Mouse (Mus musculus): ENCODE results near the gene Mdk. TPM values are rescaled to one million over a fixed set of nuclear protein-coding genes. Genes with fewer than 3 reads are reported as not detected.
A peak's percentile ranks its signal among the peaks of the same experiment; 100 is the strongest.

Gene Mdk
- polyA plus RNA-seq, 1 experiment from 2014 or later = 1,127 TPM

DNA sequence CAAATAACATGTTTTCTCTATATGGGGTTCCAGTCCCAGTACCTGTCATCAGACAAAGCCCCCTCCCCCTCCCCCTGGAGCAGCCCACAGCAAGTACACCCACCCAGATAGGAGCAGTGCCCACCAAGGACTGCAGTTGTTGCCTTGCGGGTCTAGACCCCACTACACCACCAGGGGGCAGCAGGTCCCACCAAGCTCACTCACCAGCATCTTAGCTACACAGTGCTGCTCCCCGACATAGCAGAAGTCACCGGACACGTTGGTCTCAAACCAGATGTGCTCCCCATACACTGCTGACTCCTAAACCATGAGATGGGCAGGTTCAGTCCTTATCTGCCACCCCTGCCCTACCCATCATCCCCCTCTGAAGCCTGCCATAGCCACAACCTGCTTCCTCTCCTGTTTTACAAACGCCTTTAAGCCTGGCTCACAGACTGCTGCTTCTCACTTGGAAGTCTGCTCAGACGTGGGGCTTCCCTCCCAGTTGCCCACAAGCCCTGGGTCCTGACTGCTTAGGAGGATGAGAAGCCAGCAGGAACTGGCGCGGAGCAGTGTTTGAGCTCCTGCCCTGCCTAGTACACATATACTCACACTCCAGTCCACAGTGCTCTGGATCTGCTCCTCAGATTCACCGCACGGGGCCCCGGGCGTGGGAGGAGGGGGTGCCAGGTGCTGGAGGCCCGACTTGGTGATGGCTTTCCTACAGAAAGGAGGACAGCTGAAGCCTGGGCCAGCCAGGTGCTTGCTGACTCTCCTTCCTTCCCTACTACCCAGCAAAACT, 12.3 kb upstream of the Mdk start:
- H3K4me2 ChIP-seq (ENCODE audit: low read depth) = no peak overlapping the region
- peaks cover 13% of the 10 kb centered on the region for H3K4me1 ChIP-seq (ENCODE audit: control insufficient read depth, insufficient read depth, low read length)
- H3K27ac ChIP-seq (ENCODE audit: low read depth, low read length) = no peak overlapping the region
- H3K27me3 ChIP-seq (ENCODE audit: control insufficient read depth, insufficient read depth, low read length) = no peaks in the 10 kb centered on the region
- H3K9me3 ChIP-seq (ENCODE audit: control insufficient read depth, low read length) = no peaks in the 10 kb centered on the region
- no peak overlapping the region for H3K4me3 ChIP-seq (ENCODE audit: low read depth, low read length)
- ATAC-seq (ENCODE audit: insufficient read depth, low FRiP score, low TSS enrichment) = peak; percentile 69
- peaks cover 5% of the 10 kb centered on the region for H3K36me3 ChIP-seq (ENCODE audit: control insufficient read depth, insufficient read depth, low read length)
- DNase-seq (ENCODE audit: low spot score) = peak; percentile 83
- no peak overlapping the region for H3K9ac ChIP-seq (ENCODE audit: low read length)
- WGBS = 50% methylated on average over 13 of the region's 13 CpGs

DNA sequence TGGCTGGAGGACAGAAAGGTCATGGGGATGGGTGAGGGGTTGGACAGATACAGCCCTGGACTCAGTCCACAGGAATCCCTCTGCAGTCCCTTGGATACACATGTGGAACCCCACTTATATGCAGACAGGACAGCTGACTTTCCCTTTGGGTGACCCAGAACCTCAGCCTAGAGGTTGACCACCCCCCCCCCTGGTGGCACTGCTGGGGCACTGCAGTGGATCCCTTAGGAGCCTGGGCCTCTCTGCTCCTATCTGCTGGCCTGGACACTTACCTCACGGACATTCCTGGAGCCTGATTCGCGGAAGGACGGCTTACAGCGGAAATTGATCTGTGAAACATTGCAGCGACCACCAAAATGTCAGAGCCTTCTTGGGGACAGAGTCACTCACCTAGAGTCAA, 10.3 kb upstream of the Mdk start:
- Histone ChIP-seq H3K9ac (ENCODE audit: low read length) (no peak overlapping the region), H3K27ac (ENCODE audit: low read depth, low read length) (no peak overlapping the region), H3K27me3 (ENCODE audit: control insufficient read depth, insufficient read depth, low read length) (no peaks in the 10 kb centered on the region), H3K4me2 (ENCODE audit: low read depth) (no peak overlapping the region), H3K36me3 (ENCODE audit: control insufficient read depth, insufficient read depth, low read length) (peaks cover 14% of the 10 kb centered on the region), H3K4me3 (ENCODE audit: low read depth, low read length) (no peak overlapping the region), H3K4me1 (ENCODE audit: control insufficient read depth, insufficient read depth, low read length) (0 out of 2 replicates have a peak, but pooled peaks cover under 1% of the 10 kb centered on the region), H3K9me3 (ENCODE audit: control insufficient read depth, low read length) (no peaks in the 10 kb centered on the region)
- ATAC-seq (ENCODE audit: insufficient read depth, low FRiP score, low TSS enrichment) = no peak
- peak; percentile 26 for DNase-seq (ENCODE audit: low spot score)
- 74% methylated on average over 6 of the region's 6 CpGs for WGBS

DNA sequence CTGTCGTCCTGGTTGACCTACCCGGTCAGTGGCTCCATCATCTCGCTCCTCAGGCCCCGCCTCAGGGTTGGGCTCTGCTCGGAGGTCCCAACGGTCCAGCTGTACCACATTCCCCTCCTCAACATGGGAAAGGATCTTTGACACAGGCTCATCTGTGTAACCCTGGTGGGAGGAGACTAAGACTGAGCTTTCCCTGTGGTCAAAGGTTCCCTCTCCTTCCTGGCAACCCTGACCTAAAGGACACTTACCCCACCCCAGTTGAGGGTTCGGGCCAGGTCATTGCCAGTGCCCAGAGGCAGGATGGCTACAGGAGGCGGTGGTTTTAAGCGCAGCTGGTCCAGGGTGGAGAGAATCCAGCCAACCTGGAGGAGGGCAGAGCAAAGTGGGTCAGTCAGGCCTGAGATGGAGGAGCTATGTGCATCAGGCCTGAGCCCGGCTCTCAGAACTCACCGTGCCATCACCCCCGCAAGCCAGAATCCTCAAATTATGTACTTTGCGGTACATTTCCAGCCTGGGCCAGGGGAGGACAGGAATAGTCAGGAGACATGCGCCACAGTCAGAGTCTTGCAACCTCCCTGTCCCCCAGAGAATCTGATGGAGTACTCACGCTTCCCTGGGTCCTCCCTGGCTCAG, 7.3 kb upstream of the Mdk start:
- 88% methylated on average over 15 of the region's 15 CpGs for WGBS
- Histone ChIP-seq H3K27me3 (ENCODE audit: control insufficient read depth, insufficient read depth, low read length) (no peaks in the 10 kb centered on the region), H3K27ac (ENCODE audit: low read depth, low read length) (no peak overlapping the region), H3K4me2 (ENCODE audit: low read depth) (no peak overlapping the region), H3K9me3 (ENCODE audit: control insufficient read depth, low read length) (no peaks in the 10 kb centered on the region), H3K9ac (ENCODE audit: low read length) (no peak overlapping the region), H3K36me3 (ENCODE audit: control insufficient read depth, insufficient read depth, low read length) (peaks cover 21% of the 10 kb centered on the region), H3K4me1 (ENCODE audit: control insufficient read depth, insufficient read depth, low read length) (peaks cover 3% of the 10 kb centered on the region; the same call in 1 of the 2 replicates), H3K4me3 (ENCODE audit: low read depth, low read length) (no peak overlapping the region)
- ATAC-seq (ENCODE audit: insufficient read depth, low FRiP score, low TSS enrichment) = no peak
- DNase-seq (ENCODE audit: low spot score) = no peak

DNA sequence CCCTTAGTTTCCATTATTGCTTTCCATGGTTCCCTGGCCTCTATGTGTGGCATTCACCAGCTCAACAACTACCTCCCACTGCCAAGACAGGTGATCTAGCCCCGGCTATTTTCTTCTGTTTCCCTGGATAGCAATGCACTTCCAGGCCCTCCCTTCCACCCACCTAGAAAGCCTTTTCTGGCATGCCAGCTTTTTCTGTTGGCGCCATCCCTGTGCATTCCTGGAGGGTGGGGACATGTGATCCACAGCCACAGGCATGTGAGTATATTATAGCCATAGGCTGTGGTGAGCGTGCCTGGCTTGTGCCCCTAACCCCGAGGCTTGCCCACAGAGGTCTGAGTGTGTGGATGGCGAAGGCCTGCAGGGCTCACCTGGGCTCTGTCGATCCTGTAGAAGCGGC, 4.1 kb upstream of the Mdk start:
- WGBS = 83% methylated on average over 7 of the region's 7 CpGs

DNA sequence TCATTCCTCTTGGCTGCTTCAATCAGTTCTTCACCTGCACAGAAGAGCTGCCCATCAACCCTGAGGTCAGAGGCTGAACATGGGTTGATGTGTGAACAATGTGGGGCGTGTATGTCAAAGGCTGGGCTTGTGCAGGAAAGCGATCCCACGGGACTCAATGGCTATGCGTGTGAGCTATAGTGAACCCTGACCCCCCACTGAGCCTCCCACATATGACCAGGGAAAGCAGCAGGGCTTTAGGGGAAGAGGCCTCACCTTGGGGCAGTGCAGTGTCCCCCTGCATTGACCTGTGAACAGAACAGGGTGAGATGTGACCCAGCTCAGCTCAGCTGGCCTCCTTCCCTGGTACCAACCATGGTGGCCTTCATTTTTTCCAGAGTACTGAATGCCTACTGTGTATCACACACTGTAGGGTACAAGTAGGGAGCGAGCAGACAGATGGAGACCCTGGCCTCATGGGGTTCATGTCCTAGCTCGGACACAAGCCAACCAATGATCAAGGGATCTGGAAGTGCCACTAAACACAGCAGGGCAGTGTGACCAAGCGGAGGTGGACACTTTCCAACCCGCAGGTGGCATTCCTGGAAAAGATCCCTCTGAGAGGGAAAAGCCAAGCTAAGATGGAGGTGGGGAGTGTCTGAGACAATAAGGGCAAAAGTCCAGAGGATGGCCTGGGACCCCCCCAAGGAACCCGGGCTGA, 2.9 kb upstream of the Mdk start:
- H3K27me3 ChIP-seq (ENCODE audit: control insufficient read depth, insufficient read depth, low read length) = no peaks in the 10 kb centered on the region
- H3K4me2 ChIP-seq (ENCODE audit: low read depth) = no peak overlapping the region
- no peaks in the 10 kb centered on the region for H3K9me3 ChIP-seq (ENCODE audit: control insufficient read depth, low read length)
- H3K27ac ChIP-seq (ENCODE audit: low read depth, low read length) = no peak overlapping the region
- ATAC-seq (ENCODE audit: insufficient read depth, low FRiP score, low TSS enrichment) (no peak), DNase-seq (ENCODE audit: low spot score) (no peak)
- H3K4me1 ChIP-seq (ENCODE audit: control insufficient read depth, insufficient read depth, low read length) = peaks cover 26% of the 10 kb centered on the region
- no peak overlapping the region for H3K9ac ChIP-seq (ENCODE audit: low read length)
- 91% methylated on average over 9 of the region's 9 CpGs for WGBS
- peaks cover 17% of the 10 kb centered on the region for H3K36me3 ChIP-seq (ENCODE audit: control insufficient read depth, insufficient read depth, low read length)
- no peak overlapping the region for H3K4me3 ChIP-seq (ENCODE audit: low read depth, low read length)

More for the DNA sequence above, 4.1 kb upstream of the Mdk start:
- H3K36me3 ChIP-seq (ENCODE audit: control insufficient read depth, insufficient read depth, low read length) = peaks cover 19% of the 10 kb centered on the region
- DNase-seq (ENCODE audit: low spot score) = no peak
- no peak for ATAC-seq (ENCODE audit: insufficient read depth, low FRiP score, low TSS enrichment)
- H3K4me2 ChIP-seq (ENCODE audit: low read depth) = no peak overlapping the region
- peaks cover 26% of the 10 kb centered on the region for H3K4me1 ChIP-seq (ENCODE audit: control insufficient read depth, insufficient read depth, low read length)
- no peak overlapping the region for H3K27ac ChIP-seq (ENCODE audit: low read depth, low read length)
- no peak overlapping the region for H3K9ac ChIP-seq (ENCODE audit: low read length)
- no peak overlapping the region for H3K4me3 ChIP-seq (ENCODE audit: low read depth, low read length)
- H3K9me3 ChIP-seq (ENCODE audit: control insufficient read depth, low read length) = no peaks in the 10 kb centered on the region
- no peaks in the 10 kb centered on the region for H3K27me3 ChIP-seq (ENCODE audit: control insufficient read depth, insufficient read depth, low read length)

DNA sequence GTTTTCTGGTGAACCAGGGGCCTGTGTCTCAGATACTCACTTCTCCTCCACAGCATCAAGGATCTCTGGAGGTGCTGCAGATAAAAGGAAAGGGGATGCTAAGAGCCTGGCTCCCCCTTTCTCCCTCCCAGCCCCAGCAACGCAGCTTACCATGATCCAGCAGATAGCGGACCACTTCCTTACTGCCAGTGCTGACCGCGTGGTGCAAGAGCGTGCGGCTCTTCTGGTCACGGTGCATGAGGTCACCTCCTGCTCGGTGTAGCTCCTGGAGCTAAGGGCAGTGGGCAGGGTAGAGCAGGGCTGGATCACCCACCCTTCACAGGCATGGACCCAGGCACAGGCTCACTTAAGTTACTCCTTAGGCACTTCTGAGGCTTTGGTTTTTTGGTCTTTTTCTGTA, 1.9 kb upstream of the Mdk start:
- DNase-seq (ENCODE audit: low spot score) = no peak
- Histone ChIP-seq H3K4me2 (ENCODE audit: low read depth) (no peak overlapping the region), H3K9ac (ENCODE audit: low read length) (no peak overlapping the region), H3K27me3 (ENCODE audit: control insufficient read depth, insufficient read depth, low read length) (no peaks in the 10 kb centered on the region), H3K4me3 (ENCODE audit: low read depth, low read length) (no peak overlapping the region), H3K4me1 (ENCODE audit: control insufficient read depth, insufficient read depth, low read length) (peaks cover 34% of the 10 kb centered on the region), H3K9me3 (ENCODE audit: control insufficient read depth, low read length) (no peaks in the 10 kb centered on the region), H3K36me3 (ENCODE audit: control insufficient read depth, insufficient read depth, low read length) (peaks cover 15% of the 10 kb centered on the region), H3K27ac (ENCODE audit: low read depth, low read length) (0 out of 2 replicates have a peak overlapping the region, but pooled peaks have one; percentile 40)
- WGBS = 58% methylated on average over 8 of the region's 8 CpGs
- ATAC-seq (ENCODE audit: insufficient read depth, low FRiP score, low TSS enrichment) = no peak

DNA sequence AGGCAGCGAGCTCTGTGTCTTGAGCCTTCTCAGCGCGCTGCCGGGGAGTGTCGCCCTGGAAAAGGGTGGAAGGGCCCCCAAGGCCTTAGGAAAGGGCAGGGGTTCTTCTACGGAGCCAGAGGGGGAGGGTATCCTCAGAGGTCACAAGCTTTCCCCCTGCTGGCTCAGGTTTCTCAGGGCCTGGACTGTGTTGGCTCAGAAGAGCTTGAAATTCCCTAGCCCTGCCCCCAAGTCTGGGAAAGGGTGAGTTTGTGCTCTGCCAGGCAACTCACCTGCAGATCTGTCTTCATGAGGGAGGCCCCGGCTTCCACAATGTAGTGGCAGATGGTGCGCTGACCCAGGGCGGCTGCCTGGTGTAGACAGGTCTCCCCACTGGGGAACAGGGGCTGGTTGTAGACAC, 1.4 kb upstream of the Mdk start:
- Histone ChIP-seq H3K27ac (ENCODE audit: low read depth, low read length) (peak overlapping the region; percentile 91), H3K4me2 (ENCODE audit: low read depth) (no peak overlapping the region; the same call in 1 of the 2 replicates), H3K4me1 (ENCODE audit: control insufficient read depth, insufficient read depth, low read length) (peaks cover 34% of the 10 kb centered on the region), H3K4me3 (ENCODE audit: low read depth, low read length) (no peak overlapping the region), H3K9ac (ENCODE audit: low read length) (peak overlapping the region; percentile 35; the same call in 1 of the 2 replicates), H3K36me3 (ENCODE audit: control insufficient read depth, insufficient read depth, low read length) (peaks cover 12% of the 10 kb centered on the region), H3K27me3 (ENCODE audit: control insufficient read depth, insufficient read depth, low read length) (no peaks in the 10 kb centered on the region), H3K9me3 (ENCODE audit: control insufficient read depth, low read length) (no peaks in the 10 kb centered on the region)
- ATAC-seq (ENCODE audit: insufficient read depth, low FRiP score, low TSS enrichment) (no peak), DNase-seq (ENCODE audit: low spot score) (no peak)
- 22% methylated on average over 9 of the region's 9 CpGs for WGBS

DNA sequence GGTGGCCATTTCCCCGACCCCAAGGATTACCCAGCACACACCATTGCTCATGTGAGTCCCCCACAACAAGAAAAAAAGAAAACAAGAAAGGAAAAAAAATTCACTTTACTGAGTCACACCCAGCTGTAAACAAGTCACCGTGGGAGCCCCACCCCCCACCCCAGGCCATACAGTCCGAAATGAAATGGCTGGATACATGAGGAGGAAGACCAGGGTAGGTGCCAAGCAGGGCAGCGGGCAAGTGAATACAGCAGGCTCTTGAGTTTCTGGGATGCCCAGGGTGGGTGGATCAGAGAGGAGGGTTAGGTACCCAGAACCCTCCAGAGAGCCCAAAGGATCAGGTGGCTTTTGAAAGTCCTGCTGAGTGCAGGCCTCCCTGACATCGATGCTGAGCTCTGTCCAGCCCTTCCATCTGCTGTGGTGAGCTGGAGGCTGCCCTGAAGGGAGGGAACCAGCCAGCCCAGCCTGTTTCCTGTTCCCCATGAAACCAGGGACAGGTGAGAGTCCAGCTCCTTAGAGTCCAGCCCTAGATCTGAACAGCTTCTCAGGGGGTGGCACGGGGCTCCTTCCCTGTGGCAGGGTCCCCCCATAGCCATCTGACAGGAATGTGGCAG, 747 bp upstream of the Mdk start:
- peaks cover 8% of the 10 kb centered on the region for H3K36me3 ChIP-seq (ENCODE audit: control insufficient read depth, insufficient read depth, low read length)
- peak overlapping the region; percentile 91 for H3K27ac ChIP-seq (ENCODE audit: low read depth, low read length)
- H3K27me3 ChIP-seq (ENCODE audit: control insufficient read depth, insufficient read depth, low read length) = no peaks in the 10 kb centered on the region
- peak overlapping the region; percentile 66 for H3K4me2 ChIP-seq (ENCODE audit: low read depth)
- no peak overlapping the region for H3K4me3 ChIP-seq (ENCODE audit: low read depth, low read length)
- DNase-seq (ENCODE audit: low spot score) = peak; percentile 28
- peak overlapping the region; percentile 99 for H3K9ac ChIP-seq (ENCODE audit: low read length)
- WGBS = 14% methylated on average over 6 of the region's 6 CpGs
- peaks cover 37% of the 10 kb centered on the region for H3K4me1 ChIP-seq (ENCODE audit: control insufficient read depth, insufficient read depth, low read length)
- H3K9me3 ChIP-seq (ENCODE audit: control insufficient read depth, low read length) = no peaks in the 10 kb centered on the region
- ATAC-seq (ENCODE audit: insufficient read depth, low FRiP score, low TSS enrichment) = no peak; the same call in 1 of the 2 replicates

All from neural tube, embryonic 11.5 days (tissue).